Mouse (Mus musculus) frontal cortex, postnatal 10 days (tissue): ENCODE data around the gene Dexi.

ENCODE experiments used
- DNase-seq, 2 experiments: peaks; one replicate each; pipeline ENCODE4 v3.0.0; 2022; ENCODE audit warnings: low spot score in 2 of 2, mixed read lengths in 1 of 2

The Dexi gene

GRCm38 (mm10) chr16:10453872-10454582 lies 88.8 kb downstream of the Dexi start:
- DNase-seq: no peak
